Mouse (Mus musculus) kidney, adult 9 months (tissue): ENCODE results near the gene Sec24b.

ENCODE experiments used
- DNase-seq: peaks from one replicate; pipeline ENCODE4 v3.0.0; 2022

Sec24b gene

DNA sequence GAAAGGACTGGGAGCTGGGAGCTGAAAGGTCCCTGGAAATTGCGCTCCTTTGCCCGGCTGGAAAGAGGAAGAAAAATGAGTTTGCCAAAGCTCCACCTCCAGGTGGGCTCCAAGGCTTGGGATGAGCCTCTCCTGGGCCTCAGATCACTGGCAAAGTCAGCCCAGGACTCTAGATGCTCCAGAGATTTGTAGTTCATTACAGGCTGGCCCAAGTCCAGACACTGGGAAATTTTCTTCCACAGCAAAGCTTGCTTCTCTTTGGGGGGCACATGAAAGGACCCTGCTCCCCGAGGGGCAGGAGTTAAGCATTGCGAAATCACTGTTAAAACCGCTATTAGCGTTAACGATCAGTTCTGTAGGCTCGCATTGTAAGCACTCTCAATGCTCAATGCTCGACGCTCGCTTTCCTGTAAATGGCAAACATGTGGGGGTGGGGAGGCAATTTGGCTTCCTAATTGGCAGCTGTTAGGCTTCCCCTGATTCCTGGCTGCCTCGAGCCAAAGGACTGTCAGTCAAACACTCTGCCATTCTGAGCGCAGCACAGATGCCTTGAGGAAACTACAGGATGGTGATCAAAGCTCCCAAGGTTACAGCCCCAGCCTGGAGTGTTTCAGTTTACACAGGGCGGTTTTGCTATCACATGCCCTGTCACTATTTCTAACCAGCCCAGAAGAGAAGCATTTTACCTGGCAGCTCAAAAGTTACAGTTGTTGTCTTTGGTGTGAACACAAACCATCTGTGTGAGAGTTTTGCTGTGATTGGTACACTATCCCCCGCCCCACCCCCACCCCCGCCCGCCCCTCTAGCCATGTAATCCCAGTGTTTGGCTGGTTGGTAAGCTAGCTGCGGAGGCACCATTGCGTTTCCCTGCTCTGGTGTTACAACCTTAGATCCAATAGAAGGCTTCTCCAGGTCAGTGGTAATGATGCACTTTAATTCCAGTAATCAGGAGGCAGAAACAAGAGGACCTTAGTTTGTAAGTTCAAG is 90.5 kb downstream of the Sec24b start:
- no peak for DNase-seq

GRCm38 (mm10) chr3:129969432-129970395 is 91.6 kb downstream of the Sec24b start, which contains the start of gene Mcub:
Mcub (minus strand) TSS chr3:129970206.
- DNase-seq = peak; percentile 28

DNA sequence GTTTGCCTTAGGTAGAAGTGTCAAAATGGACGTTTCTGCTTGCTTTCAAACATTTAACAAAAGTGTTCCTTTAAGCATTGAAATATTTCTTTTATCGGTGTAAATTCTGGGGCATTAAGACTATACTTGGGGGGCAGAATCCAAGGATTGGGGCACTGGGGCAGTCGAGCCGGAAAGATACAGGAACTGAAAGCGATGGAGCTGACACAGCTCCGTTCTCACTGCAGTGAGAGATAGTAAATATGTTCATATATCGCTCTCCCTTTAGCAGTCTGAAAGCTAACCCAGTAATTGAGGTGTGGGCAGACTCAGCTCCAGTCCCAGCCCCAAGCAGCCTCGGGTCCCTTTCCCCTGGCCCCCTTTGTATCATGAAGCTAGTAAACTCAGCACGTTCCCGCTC is 92.3 kb downstream of the Sec24b start:
- DNase-seq = no peak

- no peak for DNase-seq
Measured at GRCm38 (mm10) chr3:129967874-129968273, 93.5 kb downstream of the Sec24b start.

GRCm38 (mm10) chr3:129964681-129965080 is 96.7 kb downstream of the Sec24b start:
- DNase-seq = no peak

DNA sequence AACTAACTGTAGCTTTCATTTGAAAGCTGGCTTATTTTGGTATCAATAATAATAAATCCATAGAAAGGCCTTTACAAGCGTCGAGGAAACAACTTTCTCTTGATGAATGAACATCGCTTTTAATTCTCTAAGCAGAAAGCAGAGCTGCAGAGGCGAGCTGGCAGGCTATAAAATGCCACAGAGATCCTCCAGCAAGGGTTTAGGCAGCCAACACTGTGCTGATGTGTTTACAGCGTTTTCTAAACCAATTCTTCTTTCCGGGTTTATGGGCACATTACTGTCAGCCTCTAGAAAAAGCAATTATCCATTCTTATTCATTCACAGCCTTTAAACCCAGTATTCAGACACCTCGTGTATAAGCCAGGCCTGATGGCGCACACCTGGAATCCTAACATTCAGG is 98.8 kb downstream of the Sec24b start:
- no peak for DNase-seq

DNA sequence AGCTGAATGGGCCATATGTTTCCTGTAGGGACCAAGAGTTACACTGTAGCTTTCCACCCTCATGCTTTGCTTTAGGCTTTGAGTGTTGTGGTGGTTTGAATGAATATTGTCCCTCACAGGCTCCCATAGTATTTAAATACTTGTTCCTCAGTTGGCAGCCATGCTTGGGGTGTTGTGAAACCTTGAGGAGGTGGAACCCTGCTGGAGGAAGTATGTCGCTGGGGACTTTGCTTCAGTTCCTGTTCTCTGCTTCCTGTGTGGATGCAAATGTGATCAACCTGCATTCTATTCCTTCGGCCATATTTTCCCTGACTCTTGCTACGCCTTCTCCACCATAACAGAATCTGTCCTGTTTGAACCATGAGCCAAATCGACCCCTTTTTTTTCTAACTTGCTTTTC is 108.1 kb downstream of the Sec24b start:
- DNase-seq = no peak

- DNase-seq = no peak
Measured at GRCm38 (mm10) chr3:129949158-129949773, 112.1 kb downstream of the Sec24b start.

GRCm38 (mm10) chr3:129948359-129948758 is 113.0 kb downstream of the Sec24b start:
- DNase-seq = no peak

- DNase-seq = no peak
Measured at GRCm38 (mm10) chr3:129946217-129946914, 115.0 kb downstream of the Sec24b start.

DNA sequence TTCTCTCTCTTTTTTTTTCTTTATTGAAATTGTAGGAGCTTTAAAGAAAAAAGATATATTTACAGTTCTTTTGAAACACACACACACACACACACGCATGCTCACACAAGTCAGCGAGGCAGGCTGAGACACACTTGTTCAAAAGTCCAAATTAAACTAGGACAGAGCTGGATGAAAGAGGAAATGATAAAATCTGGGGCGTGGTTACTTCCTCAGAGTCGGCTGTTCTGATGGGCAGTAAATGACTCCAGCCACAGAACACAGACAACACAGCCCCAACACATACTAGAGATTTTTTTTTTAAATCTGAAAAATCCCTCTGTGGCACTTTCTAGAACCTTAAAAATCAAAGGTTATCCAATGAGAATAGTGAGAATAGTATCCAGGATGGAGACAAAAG is 117.5 kb downstream of the Sec24b start:
- no peak for DNase-seq

GRCm38 (mm10) chr3:129941291-129941690 is 120.1 kb downstream of the Sec24b start:
- DNase-seq = no peak

DNA sequence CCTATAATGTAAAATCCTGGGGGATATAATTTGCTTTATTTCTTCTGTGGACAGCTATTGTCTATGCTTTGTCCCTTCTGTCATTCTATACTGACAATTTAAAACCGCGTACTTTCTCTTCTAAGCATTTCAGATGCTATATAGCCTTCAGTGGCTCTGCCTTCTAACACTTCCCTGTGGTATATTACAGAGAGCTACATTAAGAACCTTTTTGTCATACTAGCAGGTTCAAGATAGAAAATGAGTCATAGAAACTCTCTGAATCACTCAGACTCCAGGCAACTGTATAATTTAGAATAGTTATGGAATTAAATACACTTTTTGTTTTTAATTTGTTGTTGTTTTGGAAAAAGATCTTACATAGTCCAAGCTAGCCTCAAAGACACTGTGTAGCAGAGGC is 120.6 kb downstream of the Sec24b start:
- no peak for DNase-seq

- no peak for DNase-seq
Measured at GRCm38 (mm10) chr3:129939058-129939457, 122.3 kb downstream of the Sec24b start.

GRCm38 (mm10) chr3:129937848-129938247 is 123.5 kb downstream of the Sec24b start:
- DNase-seq = no peak

- DNase-seq = no peak
Measured at GRCm38 (mm10) chr3:129936561-129936960, 124.8 kb downstream of the Sec24b start.
